8 mouse cellular contexts compared by ENCODE assay signal in the genomic region with DNA sequence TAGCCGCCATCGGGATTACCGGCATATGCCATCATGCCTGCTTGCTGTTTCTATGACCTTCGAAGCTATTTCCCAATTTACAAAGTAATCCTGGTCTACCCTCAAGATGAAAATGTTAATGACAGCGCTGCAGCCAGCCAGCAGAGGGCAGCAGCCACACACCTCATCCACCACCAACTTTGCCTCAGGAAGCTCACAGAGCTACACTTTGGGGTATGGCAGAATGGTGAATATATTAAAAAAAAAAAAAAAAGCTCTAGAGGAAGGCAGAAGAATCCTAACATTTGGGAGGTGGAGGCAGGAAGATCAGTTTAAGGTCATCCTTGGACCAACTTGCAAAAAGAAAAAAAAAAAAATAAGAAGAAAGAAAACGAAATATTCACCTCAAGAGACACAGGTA. TPM values are rescaled to one million over a fixed set of nuclear protein-coding genes. Genes with fewer than 3 reads are reported as not detected.
DNase-seq lines count a peak whose midpoint lies in the region; ATAC-seq and TF ChIP-seq lines count a peak whose summit lies in the region.

No protein-coding gene starts in this region.

- no peaks in the 10 kb centered on the region for H3K4me1 ChIP-seq in forebrain, postnatal 0 days (ENCODE audit: insufficient read depth)
- peaks cover 19% of the 10 kb centered on the region for H3K4me1 ChIP-seq in testis, adult 2 months (ENCODE audit: control insufficient read depth, insufficient read depth, low read length)

- TF ChIP-seq CTCF in forebrain, postnatal 0 days (IDR thresholded peaks at IDR 0.05; ENCODE audit: low read depth) = peak; percentile 94
- peak; percentile 85; the same call in 1 of the 2 replicates for TF ChIP-seq CTCF in testis, adult 2 months (IDR thresholded peaks at IDR 0.05; ENCODE audit: control insufficient read depth, insufficient read depth, insufficient replicate concordance, low read depth, low read length)

- 18% methylated on average over 6 of the region's 6 CpGs for WGBS in forebrain, postnatal 0 days

- no peak overlapping the region for H3K4me3 ChIP-seq in forebrain, postnatal 0 days (ENCODE audit: low read depth, low read length)
- H3K4me3 ChIP-seq in myocyte = peak overlapping the region; percentile 14
- peak overlapping the region; percentile 85 for H3K4me3 ChIP-seq in testis, adult 2 months (ENCODE audit: control insufficient read depth, low read depth, low read length)

- intact Hi-C loops in left cerebral cortex, postnatal 36 days (cut with DNase I) = loop anchor here (1.0 to 5.0 kb wide), 2 partner anchors 59 to 77 kb away; no protein-coding TSS in a partner anchor

- H3K9me3 ChIP-seq in forebrain, postnatal 0 days (ENCODE audit: low read length) = no peaks in the 10 kb centered on the region

- no peaks in the 10 kb centered on the region for H3K79me2 ChIP-seq in myocyte (ENCODE audit: control insufficient read depth, insufficient read depth)

- ATAC-seq in forebrain, postnatal 0 days = peak; percentile 39; the same call in 1 of the 2 replicates

- peak; percentile 27 for TF ChIP-seq POLR2A in myocyte (IDR thresholded peaks at IDR 0.05; ENCODE audit: insufficient read length, low read depth)
- TF ChIP-seq POLR2A in testis, adult 2 months (IDR thresholded peaks at IDR 0.05; ENCODE audit: control insufficient read depth, low read depth, low read length) = no peak

- no peak overlapping the region for H3K27ac ChIP-seq in forebrain, postnatal 0 days (ENCODE audit: low read depth, low read length)
- no peak overlapping the region for H3K27ac ChIP-seq in testis, adult 2 months (ENCODE audit: control insufficient read depth, insufficient read depth, low read depth, low read length)

- no peaks in the 10 kb centered on the region for H3K27me3 ChIP-seq in forebrain, postnatal 0 days (ENCODE audit: insufficient read depth, low read length)
- no peaks in the 10 kb centered on the region for H3K27me3 ChIP-seq in myocyte (ENCODE audit: control insufficient read depth, insufficient read depth, insufficient read length)
- no peaks in the 10 kb centered on the region for H3K27me3 ChIP-seq in testis, adult 2 months (ENCODE audit: control insufficient read depth, insufficient read depth, low read length)

- H3K9ac ChIP-seq in forebrain, postnatal 0 days = no peak overlapping the region

- H3K4me2 ChIP-seq in forebrain, postnatal 0 days (ENCODE audit: low read depth) = no peak overlapping the region
- peak overlapping the region; percentile 85 for H3K4me2 ChIP-seq in myocyte (ENCODE audit: low read depth)

- peak; percentile 49 for DNase-seq in ovary, adult 18-20 months (ENCODE audit: low spot score)
- DNase-seq in ovary, postnatal 10 days (ENCODE audit: low spot score) = no peak
- peak; percentile 77 to 84 for DNase-seq in cerebellum, adult 18-20 months
- DNase-seq in forebrain, postnatal 0 days = peak; percentile 88
- peak; percentile 88 for DNase-seq in induced T-regulatory cell, adult 2 months (ENCODE audit: low read depth)
- peak; percentile 65 for DNase-seq in left cerebral cortex, postnatal 36 days (ENCODE audit: low spot score in 2 of 2)

- H3ac ChIP-seq in myocyte (ENCODE audit: control insufficient read depth, insufficient read length) = no peak overlapping the region

- no peaks in the 10 kb centered on the region for H3K36me3 ChIP-seq in forebrain, postnatal 0 days (ENCODE audit: insufficient read depth)
- no peaks in the 10 kb centered on the region for H3K36me3 ChIP-seq in myocyte (ENCODE audit: control insufficient read depth, insufficient read depth)
- no peaks in the 10 kb centered on the region for H3K36me3 ChIP-seq in testis, adult 2 months (ENCODE audit: control insufficient read depth, insufficient read depth, low read length)

TF ChIP-seq in myocyte, 11 proteins besides CTCF, POLR2A, EP300 and RAD21:
- no peak for TF ChIP-seq MYOG (IDR thresholded peaks at IDR 0.05; ENCODE audit: control insufficient read depth in 1 of 3, insufficient read depth in 1 of 3, insufficient read length in 2 of 3, low read depth in 2 of 3)
- no peak for TF ChIP-seq TCF12 (IDR thresholded peaks at IDR 0.05; ENCODE audit: insufficient read depth, poor library complexity, severe bottlenecking)
- no peak for TF ChIP-seq USF1 (IDR thresholded peaks at IDR 0.05; ENCODE audit: low read depth)
TF ChIP-seq in myocyte: peak in this region for 0.

RNA-seq across cellular contexts. Expression of a gene that starts 20.6 kb away (rescaled TPM):
- 46.1 and 51.4 TPM in 2 replicates for total RNA-seq in forebrain, postnatal 0 days (2014; rRNA removed)
- polyA plus RNA-seq in forebrain, postnatal 0 days (2015; fragmentation: Nextera tagmentation; extraction: Ambion mirVana) = 40.1 and 40.3 TPM in 2 replicates
- 10 to 100 TPM; 29.0 to 34.2 TPM for total RNA-seq in left cerebral cortex, postnatal 36 days (2021)
- 31.4 TPM for polyA plus RNA-seq in myocyte (2012; fragmentation: generic; extraction: Trizol)
- 12.5 and 13.6 TPM in 2 replicates for polyA plus RNA-seq in testis, adult 2 months (2012; rRNA removed)

RNA-seq across cellular contexts. Expression of a gene that starts 57.5 kb away (rescaled TPM):
- 58.1 and 99.4 TPM in 2 replicates for total RNA-seq in forebrain, postnatal 0 days (2014; rRNA removed)
- polyA plus RNA-seq in forebrain, postnatal 0 days (2015; fragmentation: Nextera tagmentation; extraction: Ambion mirVana) = 64.7 and 67.9 TPM in 2 replicates
- total RNA-seq in left cerebral cortex, postnatal 36 days (2021) = 10 to 100 TPM; 61.9 to 73.8 TPM
- 612 TPM for polyA plus RNA-seq in myocyte (2012; fragmentation: generic; extraction: Trizol)
- polyA plus RNA-seq in testis, adult 2 months (2012; rRNA removed) = 84.9 and 104 TPM in 2 replicates
